Comparison of ENCODE assay signal across 20 mouse cellular contexts in the genomic region with DNA sequence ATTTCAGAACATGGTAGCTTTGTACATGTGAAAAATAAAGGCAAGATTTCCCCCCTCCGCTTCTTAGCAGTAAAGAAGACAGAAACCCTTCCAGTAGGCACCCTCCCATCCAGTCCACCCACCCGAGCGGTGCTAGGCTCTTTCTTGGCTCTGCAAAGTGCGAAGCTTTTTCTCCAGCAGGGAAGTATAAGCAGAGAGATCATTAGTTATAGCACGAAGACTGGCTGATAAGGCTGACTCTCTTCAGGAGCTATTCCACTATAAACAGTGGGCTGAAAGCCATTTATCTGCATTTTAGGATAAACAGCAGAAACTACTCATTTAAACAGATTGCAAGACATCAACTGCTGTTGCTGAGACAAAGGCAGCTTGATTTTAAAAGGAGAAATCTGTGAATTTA.
DNase-seq lines count a peak whose midpoint lies in the region; ATAC-seq and TF ChIP-seq lines count a peak whose summit lies in the region.
"Had no signal": no experiment of that assay in that cellular context is flagged by ENCODE, and none has a peak within 500 bp of the region (broad histone marks: within the 10 kb centered on the region; RNA-seq: fewer than 3 reads in every experiment).

No protein-coding gene starts in this region.

- peak; percentile 73 for ATAC-seq in forebrain, embryonic 14.5 days
- no peak for ATAC-seq in forebrain, embryonic 11.5 days (replicated peaks; ENCODE audit: low FRiP score)
- peak; percentile 61 for ATAC-seq in stomach, embryonic 14.5 days (ENCODE audit: insufficient number of reproducible peaks, insufficient read depth, low FRiP score, low read depth)
- no peak for ATAC-seq in stomach, postnatal 0 days (ENCODE audit: low FRiP score, low TSS enrichment)
- ATAC-seq: intestine, embryonic 15.5 days had no signal

- TF ChIP-seq EP300 in stomach, postnatal 0 days (optimal IDR thresholded peaks at IDR 0.05), result no peak

- TF ChIP-seq CTCF in stomach, postnatal 0 days (IDR thresholded peaks at IDR 0.05; ENCODE audit: low read depth), result no peak
- TF ChIP-seq CTCF in kidney, adult 2 months (conservative IDR thresholded peaks at IDR 0.05; ENCODE audit: insufficient read depth, insufficient read length, low read depth, low read length), result no peak

- TF ChIP-seq POLR2A in kidney, adult 2 months (IDR thresholded peaks at IDR 0.05; ENCODE audit: low read depth, low read length), result no peak

- no peak overlapping the region for H3K4me3 ChIP-seq in forebrain, embryonic 14.5 days (ENCODE audit: low read depth, low read length)
- H3K4me3 ChIP-seq in forebrain, embryonic 11.5 days (ENCODE audit: low read depth, low read length), result no peak overlapping the region
- no peak overlapping the region for H3K4me3 ChIP-seq in stomach, embryonic 14.5 days (ENCODE audit: low read depth, low read length)
- no peak overlapping the region for H3K4me3 ChIP-seq in stomach, postnatal 0 days (ENCODE audit: low read depth, low read length)
- no peak overlapping the region for H3K4me3 ChIP-seq in kidney, adult 2 months (ENCODE audit: insufficient read depth, low read depth, low read length)
- H3K4me3 ChIP-seq: heart, embryonic 10.5 days; hindbrain, embryonic 12.5 days; intestine, embryonic 15.5 days; kidney, embryonic 15.5 days; liver, embryonic 15.5 days; midbrain, embryonic 12.5 days had no signal

- no peak overlapping the region for H3K4me2 ChIP-seq in forebrain, embryonic 14.5 days (ENCODE audit: low read length)
- H3K4me2 ChIP-seq in forebrain, embryonic 11.5 days (ENCODE audit: low read depth, low read length, severe bottlenecking), result no peak overlapping the region
- H3K4me2 ChIP-seq in stomach, embryonic 14.5 days (replicated peaks; ENCODE audit: low read depth, low read length), result no peak overlapping the region
- H3K4me2 ChIP-seq in stomach, postnatal 0 days (replicated peaks; ENCODE audit: low read depth), result no peak overlapping the region
- H3K4me2 ChIP-seq: hindbrain, embryonic 12.5 days; intestine, embryonic 15.5 days; kidney, embryonic 15.5 days; liver, embryonic 15.5 days; midbrain, embryonic 12.5 days had no signal

- H3K9me3 ChIP-seq in forebrain, embryonic 14.5 days (replicated peaks; ENCODE audit: control insufficient read depth, low read length), result no peaks in the 10 kb centered on the region
- no peaks in the 10 kb centered on the region for H3K9me3 ChIP-seq in forebrain, embryonic 11.5 days (ENCODE audit: control insufficient read depth, low read length)
- peaks cover under 1% of the 10 kb centered on the region; the same call in 1 of the 2 replicates for H3K9me3 ChIP-seq in stomach, embryonic 14.5 days (ENCODE audit: control insufficient read depth, low read depth, low read length)
- H3K9me3 ChIP-seq in stomach, postnatal 0 days (ENCODE audit: control insufficient read depth, low read length), result no peaks in the 10 kb centered on the region
- H3K9me3 ChIP-seq: heart, embryonic 10.5 days; hindbrain, embryonic 12.5 days; intestine, embryonic 15.5 days; kidney, embryonic 15.5 days; liver, embryonic 15.5 days; midbrain, embryonic 12.5 days had no signal

- H3K4me1 ChIP-seq in forebrain, embryonic 14.5 days (ENCODE audit: control insufficient read depth, insufficient read depth, low read length), result peaks cover 11% of the 10 kb centered on the region
- 0 out of 2 replicates have a peak, but pooled peaks cover 4% of the 10 kb centered on the region for H3K4me1 ChIP-seq in forebrain, embryonic 11.5 days (replicated peaks; ENCODE audit: control insufficient read depth, insufficient read depth, low read length)
- H3K4me1 ChIP-seq in stomach, embryonic 14.5 days (ENCODE audit: control insufficient read depth, insufficient read depth, low read length), result peaks cover 13% of the 10 kb centered on the region
- H3K4me1 ChIP-seq in stomach, postnatal 0 days (replicated peaks; ENCODE audit: control insufficient read depth, insufficient read depth), result no peaks in the 10 kb centered on the region
- no peaks in the 10 kb centered on the region for H3K4me1 ChIP-seq in kidney, adult 2 months (ENCODE audit: control insufficient read depth, insufficient read depth, low read length)
- H3K4me1 ChIP-seq: heart, embryonic 10.5 days; intestine, embryonic 15.5 days; liver, embryonic 15.5 days had no signal

- H3K27ac ChIP-seq in forebrain, embryonic 14.5 days (ENCODE audit: low read depth, low read length), result no peak overlapping the region
- H3K27ac ChIP-seq in forebrain, embryonic 11.5 days (ENCODE audit: low read depth, low read length), result no peak overlapping the region
- H3K27ac ChIP-seq in stomach, embryonic 14.5 days (ENCODE audit: low read length), result peak overlapping the region; percentile 44; the same call in 1 of the 2 replicates
- no peak overlapping the region for H3K27ac ChIP-seq in stomach, postnatal 0 days (replicated peaks)
- H3K27ac ChIP-seq in kidney, adult 2 months (ENCODE audit: insufficient read depth, low read depth, low read length), result no peak overlapping the region
- H3K27ac ChIP-seq: heart, embryonic 10.5 days; hindbrain, embryonic 12.5 days; intestine, embryonic 15.5 days; kidney, embryonic 15.5 days; liver, embryonic 15.5 days; macrophage; midbrain, embryonic 12.5 days had no signal

- no peak overlapping the region for H3K9ac ChIP-seq in forebrain, embryonic 14.5 days (ENCODE audit: low read length)
- H3K9ac ChIP-seq in forebrain, embryonic 11.5 days (ENCODE audit: low read length), result no peak overlapping the region
- no peak overlapping the region for H3K9ac ChIP-seq in stomach, embryonic 14.5 days (replicated peaks; ENCODE audit: low read depth, low read length)
- no peak overlapping the region for H3K9ac ChIP-seq in stomach, postnatal 0 days (ENCODE audit: low read length)
- H3K9ac ChIP-seq: hindbrain, embryonic 12.5 days; intestine, embryonic 15.5 days; kidney, embryonic 15.5 days; liver, embryonic 15.5 days; midbrain, embryonic 12.5 days had no signal

- DNase-seq in forebrain, embryonic 14.5 days (ENCODE audit: low spot score), result peak; percentile 73
- no peak for DNase-seq in forebrain, embryonic 11.5 days (ENCODE audit: low spot score)
- DNase-seq in left cerebral cortex, postnatal 25 days (ENCODE audit: low spot score in 2 of 2), result peak; percentile 10 to 59
- no peak for DNase-seq in left cerebral cortex, adult 8-10 months (ENCODE audit: low spot score in 2 of 2)
- DNase-seq in stomach, postnatal 0 days (ENCODE audit: low spot score), result no peak
- no peak for DNase-seq in kidney, adult 2 months
- no peak for DNase-seq in thymus, postnatal 10 days (ENCODE audit: low spot score in 2 of 2)
- DNase-seq: adrenal gland, adult 2 months; cerebellum, adult 11-12 months; cerebellum, postnatal 25 days; heart, postnatal 10 days; thymus, postnatal 14 days had no signal

- no peaks in the 10 kb centered on the region for H3K36me3 ChIP-seq in forebrain, embryonic 14.5 days (ENCODE audit: control insufficient read depth, insufficient read depth, low read length)
- no peaks in the 10 kb centered on the region; the same call in 1 of the 2 replicates for H3K36me3 ChIP-seq in forebrain, embryonic 11.5 days (ENCODE audit: control insufficient read depth, insufficient read depth, low read length)
- H3K36me3 ChIP-seq in stomach, embryonic 14.5 days (ENCODE audit: control insufficient read depth, insufficient read depth, low read length), result no peaks in the 10 kb centered on the region
- no peaks in the 10 kb centered on the region for H3K36me3 ChIP-seq in stomach, postnatal 0 days (ENCODE audit: control insufficient read depth, insufficient read depth, low read length)
- H3K36me3 ChIP-seq in kidney, adult 2 months (ENCODE audit: control insufficient read depth, insufficient read depth, low read length), result no peaks in the 10 kb centered on the region
- H3K36me3 ChIP-seq: heart, embryonic 10.5 days; hindbrain, embryonic 12.5 days; intestine, embryonic 15.5 days; kidney, embryonic 15.5 days; liver, embryonic 15.5 days; midbrain, embryonic 12.5 days had no signal

- no peaks in the 10 kb centered on the region for H3K27me3 ChIP-seq in forebrain, embryonic 14.5 days (replicated peaks; ENCODE audit: control insufficient read depth, insufficient read depth, low read length)
- H3K27me3 ChIP-seq in forebrain, embryonic 11.5 days (ENCODE audit: control insufficient read depth, insufficient read depth, low read length), result no peaks in the 10 kb centered on the region
- H3K27me3 ChIP-seq in stomach, embryonic 14.5 days (ENCODE audit: control insufficient read depth, insufficient read depth, low read length), result no peaks in the 10 kb centered on the region
- H3K27me3 ChIP-seq in stomach, postnatal 0 days (ENCODE audit: control insufficient read depth, insufficient read depth, low read length), result no peaks in the 10 kb centered on the region
- no peaks in the 10 kb centered on the region for H3K27me3 ChIP-seq in kidney, adult 2 months (replicated peaks; ENCODE audit: control insufficient read depth, insufficient read depth, low read length)
- H3K27me3 ChIP-seq: hindbrain, embryonic 12.5 days; intestine, embryonic 15.5 days; kidney, embryonic 15.5 days; liver, embryonic 15.5 days; midbrain, embryonic 12.5 days had no signal

- intact Hi-C loops in left cerebral cortex, postnatal 25 days (cut with DNase I), result no loop called here

- 41% methylated on average over 5 of the region's 5 CpGs for WGBS in forebrain, embryonic 14.5 days
- 73% methylated on average over 5 of the region's 5 CpGs for WGBS in forebrain, embryonic 11.5 days
- 17% methylated on average over 5 of the region's 5 CpGs for WGBS in stomach, embryonic 14.5 days
- 29% methylated on average over 5 of the region's 5 CpGs for WGBS in stomach, postnatal 0 days
- WGBS in kidney, adult 2 months, result 76% methylated on average over 5 of the region's 5 CpGs

Comparison
In these comparisons a context has a peak if more than half of its experiments do, and no peak if none do; other contexts are left out.
1. ATAC-seq: peak in forebrain, embryonic 14.5 days (single experiment) and stomach, embryonic 14.5 days (single experiment); none in forebrain, embryonic 11.5 days (single experiment) and stomach, postnatal 0 days (single experiment).
2. DNase-seq: peak in forebrain, embryonic 14.5 days (single experiment) and left cerebral cortex, postnatal 25 days (2 of 2); none in forebrain, embryonic 11.5 days (single experiment), left cerebral cortex, adult 8-10 months (0 of 2), stomach, postnatal 0 days (single experiment), kidney, adult 2 months (single experiment) and thymus, postnatal 10 days (0 of 2).